Mouse (Mus musculus) Muller cell, postnatal 12 days (primary cell): Measurements from ENCODE around the gene Klc2.
"Not testable (repeated sequence)": the region's sequence is repeated elsewhere in the genome, so short reads cannot be mapped to it uniquely, and the experiment has no call there.

Source experiments
- DNase-seq: peaks from one replicate; pipeline ENCODE4 v3.0.0-alpha.2; 2015; ENCODE audit errors: inconsistent ontology term

Klc2 gene

DNA sequence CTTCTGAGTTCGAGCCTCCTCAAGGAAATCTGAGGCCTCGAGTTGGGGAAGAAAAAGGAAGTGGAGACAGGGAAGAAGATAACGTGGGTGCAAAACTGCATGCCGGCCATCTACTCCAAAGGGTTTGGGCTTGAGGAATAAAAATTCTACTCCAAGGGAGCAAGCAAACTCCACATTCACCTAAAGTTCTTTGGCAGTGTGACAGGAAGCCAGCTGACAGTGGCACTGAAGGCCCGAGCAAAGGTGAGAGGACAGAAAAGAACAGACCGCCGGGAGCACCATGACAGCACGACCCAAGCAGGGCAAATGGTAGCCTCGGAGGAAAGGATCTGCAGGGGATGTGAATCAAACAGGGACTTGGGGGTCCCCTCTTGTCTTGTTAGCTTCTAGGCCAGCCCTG, 12.3 kb downstream of the Klc2 start:
- no peak for DNase-seq

DNA sequence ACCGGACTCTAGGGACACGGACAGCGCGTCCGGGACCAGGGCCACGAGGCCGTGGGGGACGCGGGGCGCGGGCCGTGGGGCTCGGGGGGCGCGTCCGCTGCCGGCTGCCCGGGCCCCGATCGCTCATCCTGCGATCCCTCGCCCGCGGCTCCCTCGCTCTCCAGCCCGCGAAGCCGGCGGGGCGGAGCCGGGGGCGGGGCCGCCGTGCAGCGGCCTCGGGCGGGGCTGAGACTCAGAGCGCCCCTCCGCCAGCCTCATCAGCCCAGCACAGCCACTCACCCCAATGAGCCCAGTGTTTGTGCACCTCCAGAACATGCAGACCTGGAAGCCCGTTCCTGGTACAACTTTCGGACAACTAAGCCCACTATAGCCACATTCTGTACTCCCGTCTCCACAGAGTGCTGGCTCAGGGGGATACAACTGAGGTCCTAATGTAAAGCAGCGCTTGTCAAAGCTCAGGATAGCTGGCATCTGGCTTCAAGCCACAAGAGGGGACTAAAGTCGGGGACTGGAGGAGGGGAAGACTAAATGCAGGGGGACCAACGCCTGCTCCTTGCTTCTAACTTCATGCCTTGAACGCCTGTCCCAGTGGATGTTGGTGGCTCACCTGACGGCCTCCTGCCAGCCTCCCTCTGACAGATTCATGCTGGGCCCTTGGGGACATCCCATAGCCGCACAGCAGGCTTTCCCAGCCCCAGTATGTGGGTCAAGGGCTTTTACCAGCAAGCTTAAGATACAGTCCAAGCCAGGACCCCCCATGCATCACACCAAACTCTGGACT, 19.8 kb downstream of the Klc2 start, which contains the start of gene Cnih2:
Gene Cnih2 (minus strand): TSS at position 159 of the 781 bp plus-strand sequence.
- DNase-seq: peak; percentile 68

DNA sequence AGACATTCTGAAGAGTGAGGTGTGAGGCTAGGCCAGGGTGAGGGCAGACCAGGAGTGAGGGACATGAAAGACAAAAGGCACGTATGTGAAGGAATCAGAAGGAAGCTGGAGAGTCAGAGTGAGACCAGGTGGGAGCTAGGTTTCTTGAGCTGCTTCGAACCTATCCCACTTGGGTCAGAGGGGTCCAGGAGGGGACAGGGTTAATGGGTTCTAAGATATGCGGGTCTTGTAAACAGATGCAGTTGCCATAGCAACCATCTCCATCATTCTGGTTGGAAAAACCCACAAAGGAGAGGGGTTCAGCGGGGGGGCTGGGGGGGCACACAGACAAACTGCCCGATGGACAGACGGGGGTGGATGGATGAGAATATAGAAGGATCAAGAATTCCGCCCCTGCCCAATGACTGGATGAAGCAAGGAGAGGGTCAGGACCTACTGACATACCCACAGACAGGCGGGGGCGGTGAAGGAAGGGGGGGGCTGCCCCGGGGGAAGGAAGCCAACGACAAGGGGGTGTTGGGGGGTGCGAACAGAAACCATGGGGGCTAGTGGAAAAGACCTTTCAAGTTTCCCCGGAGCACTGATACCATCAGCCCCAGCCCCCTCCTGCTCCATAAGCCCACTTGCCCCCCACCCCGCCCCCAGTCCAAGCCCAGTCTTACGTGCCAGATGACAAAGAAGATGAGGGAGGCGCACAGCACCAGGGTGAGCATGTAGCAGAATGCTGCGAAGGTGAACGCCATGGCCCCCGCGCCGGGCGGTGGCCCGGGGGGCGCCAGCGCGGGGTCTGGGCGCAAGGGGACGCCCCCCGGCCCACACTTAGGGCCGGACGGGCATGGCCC, 20.6 kb downstream of the Klc2 start:
- DNase-seq: no peak

DNA sequence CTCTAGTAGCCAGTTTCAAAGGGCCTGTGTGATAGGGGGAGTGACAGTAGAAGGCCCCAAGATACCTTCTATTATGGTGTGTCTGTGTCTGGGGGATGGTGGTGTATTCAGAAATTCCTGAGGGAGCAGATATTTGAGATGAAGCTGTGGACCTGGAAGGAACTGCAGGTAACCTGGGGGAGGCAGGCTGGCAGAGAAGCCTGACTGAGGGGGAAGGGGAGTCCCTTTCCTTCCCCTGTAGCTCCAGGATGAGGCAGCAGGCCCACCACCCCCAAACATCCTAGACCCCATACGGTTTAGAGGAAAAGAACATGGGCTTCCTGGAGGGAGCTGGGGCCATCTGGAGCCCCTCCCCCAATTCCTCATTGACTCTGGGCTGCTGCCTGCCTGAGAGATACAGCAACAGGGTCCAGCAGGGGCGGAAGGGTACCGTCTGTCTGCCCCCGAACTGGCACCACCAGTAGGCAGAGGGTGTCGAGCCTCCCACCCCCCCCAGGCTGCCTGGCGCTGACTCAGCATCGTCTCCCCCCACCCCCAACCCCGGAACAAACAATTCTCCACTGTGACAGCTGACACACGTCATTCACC, 22.4 kb downstream of the Klc2 start:
- DNase-seq: no peak

DNA sequence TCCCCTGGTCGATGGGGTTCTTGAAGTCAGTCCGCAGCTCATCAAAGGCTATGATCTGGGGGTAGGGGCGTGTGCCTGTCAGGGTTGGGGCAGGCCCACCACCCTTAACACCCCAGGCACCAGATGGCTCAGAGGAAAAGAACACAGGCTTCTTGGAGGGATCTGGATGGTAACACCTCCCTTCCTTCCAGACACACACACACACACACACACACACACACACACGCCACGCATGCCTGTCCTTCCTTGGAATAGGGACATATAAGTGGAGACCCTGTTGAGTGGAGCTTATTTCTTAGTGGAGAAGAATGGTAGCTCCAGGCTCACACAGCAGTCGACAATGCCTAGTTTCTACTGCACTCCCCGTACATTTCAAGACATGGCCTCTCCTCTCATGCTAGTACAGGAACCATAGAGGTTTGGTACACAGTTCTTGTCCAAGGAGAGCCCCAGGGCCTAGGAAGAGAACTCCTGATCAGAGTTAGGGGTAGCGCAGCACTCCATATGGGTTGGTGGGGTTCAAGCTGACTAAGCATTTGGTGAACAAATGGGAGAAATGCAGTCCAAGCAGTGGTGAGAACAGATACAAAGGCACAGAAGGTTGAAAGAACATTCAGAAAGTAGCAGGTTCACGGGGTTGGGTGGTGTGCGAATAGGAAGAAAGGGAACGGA, 23.5 kb downstream of the Klc2 start:
- DNase-seq: no peak

DNA sequence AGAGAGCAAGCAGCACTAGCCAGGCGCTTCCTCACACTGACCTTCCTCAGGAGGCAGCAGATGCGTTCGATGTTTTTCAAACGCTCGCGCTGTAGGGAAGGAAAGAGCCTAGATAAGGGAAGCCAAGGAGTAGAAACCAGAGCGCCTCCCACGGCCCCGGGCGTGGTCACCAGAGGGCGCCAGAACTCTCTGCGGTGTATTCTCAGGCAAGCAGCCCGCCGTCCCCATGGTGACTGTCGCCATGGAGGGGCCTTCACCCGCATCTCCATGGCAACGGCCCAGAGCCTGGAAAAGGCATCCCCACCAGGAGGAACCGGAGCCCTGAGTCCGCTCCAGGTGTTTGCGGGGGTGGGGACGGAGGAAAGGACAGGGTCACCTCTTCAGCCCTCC, 24.1 kb downstream of the Klc2 start:
- peak; percentile 93 for DNase-seq

DNA sequence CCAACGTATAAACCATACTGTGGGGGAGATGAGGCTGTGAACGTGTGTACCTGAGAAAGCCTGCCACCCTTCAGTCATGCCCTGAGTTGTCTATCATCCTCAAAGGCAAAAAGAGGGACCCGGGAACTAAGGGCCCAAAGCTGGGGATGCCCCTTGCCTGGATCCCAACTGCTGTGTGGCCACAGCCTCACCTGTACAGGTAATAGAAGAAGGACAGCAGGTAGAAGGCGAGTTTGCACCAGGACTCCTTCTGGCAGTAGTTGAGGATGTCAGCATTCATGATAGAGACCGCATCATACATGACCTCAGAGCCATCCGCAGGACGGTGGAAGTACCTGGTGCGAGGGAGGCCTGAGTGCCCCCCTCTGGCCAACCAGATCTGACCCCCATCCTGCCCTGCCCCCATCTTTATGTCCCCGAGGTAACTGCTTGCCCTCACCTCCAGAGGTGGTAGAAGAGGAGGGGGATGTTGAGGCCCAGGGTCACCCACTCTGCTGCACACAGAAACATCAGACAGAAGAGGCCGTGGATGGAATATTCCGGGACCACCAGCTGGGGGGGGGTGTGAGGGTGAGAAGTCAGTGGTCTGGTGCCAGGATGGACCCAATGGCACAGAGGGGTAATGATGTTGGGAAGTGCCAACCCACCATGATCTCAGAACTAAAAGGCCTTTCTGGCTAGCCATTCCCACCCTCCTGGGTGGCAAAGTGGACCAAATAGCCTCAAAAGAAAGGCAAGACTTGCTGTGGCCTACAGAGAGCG, 24.7 kb downstream of the Klc2 start:
- DNase-seq: no peak

DNA sequence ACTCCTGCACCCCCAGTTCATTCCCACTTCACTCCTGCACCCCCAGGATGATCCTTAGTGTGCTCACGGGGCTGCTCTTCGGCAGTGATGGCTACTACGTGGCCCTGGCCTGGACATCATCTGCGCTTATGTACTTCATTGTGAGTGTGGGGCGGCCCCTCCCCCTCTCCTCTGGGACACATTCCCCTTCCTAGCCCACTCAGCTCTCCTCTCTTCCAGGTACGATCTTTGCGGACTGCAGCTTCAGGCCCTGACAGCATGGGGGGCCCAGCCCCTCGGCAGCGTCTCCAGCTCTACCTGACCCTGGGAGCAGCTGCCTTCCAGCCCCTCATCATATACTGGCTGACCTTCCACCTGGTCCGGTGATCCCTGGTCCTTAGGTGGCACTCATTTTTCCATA, 26.3 kb downstream of the Klc2 start:
- DNase-seq: no peak

DNA sequence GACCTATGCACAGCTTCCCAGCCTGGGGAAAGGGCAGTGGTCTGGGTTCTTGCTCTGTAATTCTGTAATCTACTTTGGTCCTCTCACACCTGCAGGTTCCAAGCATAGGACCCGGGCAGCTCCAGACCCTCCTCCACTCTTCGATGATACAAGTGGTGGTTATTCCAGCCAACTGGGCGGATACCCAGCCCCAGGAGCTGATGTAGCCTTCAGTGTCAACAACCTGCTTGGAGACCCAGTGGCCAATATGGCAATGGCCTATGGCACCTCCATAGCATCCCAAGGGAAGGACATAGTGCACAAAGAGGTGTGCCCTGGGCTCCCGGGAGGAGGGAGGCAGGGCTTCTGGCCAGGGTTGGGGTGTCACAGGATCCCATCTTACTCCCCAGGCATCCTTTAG, 29.0 kb downstream of the Klc2 start:
- DNase-seq: no peak

DNA sequence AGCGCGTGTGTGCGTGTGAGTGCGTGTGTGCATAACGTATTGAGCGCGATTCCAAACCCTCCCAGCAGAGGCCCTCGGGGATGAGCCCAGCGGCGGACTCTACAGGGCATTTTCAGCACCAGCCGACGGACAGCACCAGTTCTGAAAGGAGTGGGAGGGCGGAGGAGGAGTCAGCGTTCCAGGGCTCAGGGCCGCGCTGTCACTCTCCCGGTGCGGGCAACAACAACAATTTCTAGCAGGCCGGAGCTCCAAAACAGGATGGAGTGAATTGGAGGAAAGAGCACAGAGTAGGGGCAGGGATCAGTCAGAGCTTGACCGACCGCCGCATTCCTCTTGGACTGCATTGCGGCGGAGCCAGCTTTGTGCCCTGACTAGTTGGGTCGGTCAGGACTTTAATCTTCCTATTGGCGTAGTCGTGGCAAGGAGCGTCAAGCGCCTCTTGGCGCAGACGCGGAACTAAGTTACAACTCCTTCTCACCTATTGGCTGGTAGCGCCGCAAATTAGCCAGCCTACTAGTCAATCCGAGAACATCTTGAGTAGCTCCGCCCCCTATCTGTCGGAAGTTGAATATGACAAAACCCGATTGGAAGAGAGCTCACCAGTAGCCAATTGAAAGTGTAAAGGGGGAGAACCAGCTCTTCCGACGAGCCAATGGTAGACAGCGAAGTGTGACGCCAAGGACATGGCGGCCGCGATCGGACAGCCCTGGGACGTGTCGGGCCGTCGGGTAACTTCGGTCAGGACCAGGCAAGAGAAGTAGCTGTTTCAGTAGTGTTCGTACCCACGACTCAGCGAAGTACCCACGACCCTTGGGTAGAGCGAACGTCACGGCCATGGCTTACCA, 30.3 kb downstream of the Klc2 start, which contains the start of gene Yif1a:
Gene Yif1a (plus strand): TSS at position 655 of the 845 bp plus-strand sequence.
- peak; percentile 98 for DNase-seq

DNA sequence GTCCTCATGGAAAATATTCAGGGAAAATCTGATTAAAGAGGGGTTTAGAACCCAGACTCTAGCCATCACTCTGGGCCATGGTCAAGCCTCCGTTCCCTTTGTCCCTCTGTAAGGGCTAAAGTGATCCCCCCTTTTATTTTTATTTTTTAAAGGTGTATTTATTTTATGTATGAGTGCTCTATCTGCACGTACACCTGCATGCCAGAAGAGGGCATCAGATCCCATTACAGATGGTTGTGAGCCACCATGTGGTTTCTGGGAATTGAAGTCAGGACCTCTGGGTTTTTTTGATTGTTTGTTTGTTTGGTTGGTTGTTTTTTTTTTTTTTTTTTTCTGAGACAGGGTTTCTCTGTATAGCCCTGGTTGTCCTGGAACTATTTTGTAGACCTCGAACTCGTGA, 31.8 kb downstream of the Klc2 start:
- DNase-seq: not testable (repeated sequence)

DNA sequence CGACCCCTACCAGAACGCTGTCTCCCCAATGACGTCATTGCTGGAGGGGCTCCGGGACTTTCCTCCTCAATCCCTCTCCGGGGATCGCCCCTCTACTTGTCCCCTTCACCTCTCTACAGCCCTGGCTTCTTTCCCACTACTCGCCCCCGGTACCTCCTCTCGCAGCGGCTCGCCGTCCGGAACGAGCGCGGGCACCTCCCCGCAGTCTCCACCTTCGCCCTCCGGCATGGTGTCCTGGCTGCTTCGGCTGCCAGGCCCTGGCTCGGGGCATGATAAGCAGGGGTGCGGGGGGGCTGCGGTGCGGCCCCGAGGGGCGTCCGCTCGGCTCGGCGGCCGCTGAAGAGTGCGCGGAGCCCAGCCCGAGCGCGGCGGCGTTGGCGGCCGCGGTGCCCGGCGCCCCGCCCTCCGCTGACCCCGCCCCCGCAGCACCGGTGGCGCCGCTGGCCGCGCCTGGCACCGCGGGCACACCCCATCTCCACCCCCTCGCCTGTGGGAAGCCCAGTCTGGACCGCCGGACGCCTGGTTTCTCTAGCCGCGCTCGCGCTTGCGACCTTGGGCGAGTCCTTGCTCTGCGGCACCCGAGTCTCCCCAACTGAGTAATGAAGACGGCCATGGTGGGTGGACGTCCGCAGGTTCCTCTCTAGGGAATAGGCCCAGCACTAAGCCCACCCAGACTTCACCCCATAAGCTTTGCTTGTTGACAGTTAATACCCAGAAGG, 33.1 kb downstream of the Klc2 start, which contains the start of gene Tmem151a:
Gene Tmem151a (minus strand): TSS at position 387 of the 719 bp plus-strand sequence.
- peak; percentile 56 for DNase-seq

DNA sequence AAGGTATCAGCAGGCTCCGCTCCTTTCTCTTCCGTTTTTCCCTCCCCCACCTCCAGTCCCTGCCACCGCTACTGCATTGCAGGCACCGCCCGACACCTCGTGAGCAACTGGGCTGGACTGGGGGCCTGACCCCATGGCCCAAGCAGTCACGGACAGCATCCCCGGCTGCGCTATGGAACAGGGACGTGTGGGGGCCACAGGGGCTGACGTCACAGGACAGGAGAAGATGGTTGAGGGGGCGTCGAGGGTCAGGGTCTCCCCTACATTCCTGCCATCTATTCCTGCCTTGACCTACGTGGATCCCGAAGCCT, 33.6 kb downstream of the Klc2 start:
- DNase-seq: no peak

DNA sequence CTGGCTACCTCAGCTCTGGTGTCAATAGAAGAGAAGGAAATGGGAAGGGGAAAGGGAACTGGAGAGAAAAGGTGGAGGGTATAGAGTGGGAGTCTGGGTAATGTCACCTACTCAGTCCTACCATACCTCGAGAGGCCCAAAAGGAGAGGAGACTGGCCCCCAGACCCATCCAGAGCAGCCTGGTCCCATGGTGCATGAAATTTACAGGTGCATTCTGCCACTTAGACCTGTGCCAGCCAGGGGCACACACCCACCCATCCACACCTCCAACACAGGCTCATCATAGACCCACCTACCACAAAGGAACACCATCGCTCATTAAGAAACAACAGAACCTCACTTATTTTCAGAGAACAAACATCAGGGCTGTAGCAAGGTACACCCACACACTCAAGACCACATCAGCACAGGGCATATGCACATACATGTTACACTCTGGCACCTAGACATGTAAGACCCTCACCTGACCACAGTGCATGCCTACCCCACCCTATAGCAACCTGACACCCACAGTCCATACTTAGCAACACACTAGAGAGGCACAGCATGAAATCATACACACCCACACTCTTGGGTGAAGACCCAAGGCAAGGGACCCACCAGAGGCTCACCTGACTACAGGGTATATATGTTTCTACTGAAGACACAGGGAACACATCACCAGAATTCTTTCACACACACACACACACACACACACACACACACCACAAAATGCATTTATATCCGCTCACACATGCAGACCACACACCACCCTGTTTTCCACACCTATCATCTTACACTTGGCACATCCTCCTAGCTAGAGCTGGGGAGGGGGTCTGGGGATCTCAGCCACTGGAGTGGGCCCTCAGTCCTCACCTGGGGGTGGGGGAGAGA, 34.2 kb downstream of the Klc2 start:
- DNase-seq: no peak

DNA sequence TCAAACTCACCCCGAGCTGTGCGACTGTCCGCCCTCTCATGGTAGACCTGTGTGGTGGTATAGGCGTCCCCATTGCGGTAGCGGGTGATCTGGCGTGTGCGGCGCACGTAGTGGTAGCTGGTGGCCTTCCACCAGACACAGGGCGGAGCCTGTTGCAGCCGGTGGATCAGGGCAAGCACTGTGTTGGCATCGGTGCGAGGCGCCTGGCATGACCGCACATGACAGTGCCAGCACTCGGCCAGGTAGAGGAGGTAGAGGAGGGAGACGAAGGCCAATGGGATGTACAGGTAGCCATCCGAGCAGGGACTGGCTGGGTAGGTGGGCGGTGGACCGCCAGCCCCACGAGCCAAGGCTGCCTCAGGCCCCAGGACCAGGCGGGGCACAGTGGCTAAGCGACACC, 35.8 kb downstream of the Klc2 start:
- DNase-seq: no peak

DNA sequence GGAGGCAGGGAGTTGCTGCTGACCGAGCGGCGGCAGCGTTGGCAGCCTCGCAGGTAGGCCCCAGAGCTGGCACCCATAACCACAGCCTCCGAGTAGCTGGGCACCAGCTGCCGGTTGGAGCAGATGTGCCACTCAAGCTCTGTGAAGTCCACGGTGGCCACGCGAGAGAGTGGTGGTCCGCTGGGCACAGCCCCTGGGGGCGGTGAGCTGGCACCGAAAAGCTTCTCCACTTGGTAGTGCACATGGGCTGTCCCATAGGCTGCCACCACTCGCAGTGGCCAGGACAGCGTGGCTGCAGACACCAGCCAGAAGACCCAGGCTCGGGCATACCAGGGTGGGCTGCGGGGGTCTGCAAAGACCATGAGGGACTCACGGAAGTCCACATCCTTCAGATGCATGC, 36.4 kb downstream of the Klc2 start:
- DNase-seq: no peak

DNA sequence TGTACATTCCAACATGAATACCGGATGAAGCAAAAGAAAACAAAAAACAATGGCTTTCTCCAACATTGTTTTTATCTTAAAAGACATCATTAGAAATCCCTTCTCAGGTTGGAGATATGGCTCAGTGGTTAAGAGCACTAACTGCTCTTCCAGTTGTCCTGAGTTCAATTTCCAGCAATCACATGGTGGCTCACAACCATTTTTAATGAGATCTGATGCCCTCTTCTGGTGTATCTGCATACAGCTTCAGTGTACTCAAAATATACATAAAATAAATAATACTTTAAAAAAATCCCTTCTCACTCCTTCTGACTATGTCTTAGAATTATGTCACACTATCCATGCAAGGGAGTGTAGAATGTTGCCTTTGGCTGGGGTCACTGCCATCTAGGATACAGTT, 39.1 kb downstream of the Klc2 start:
- no peak for DNase-seq

DNA sequence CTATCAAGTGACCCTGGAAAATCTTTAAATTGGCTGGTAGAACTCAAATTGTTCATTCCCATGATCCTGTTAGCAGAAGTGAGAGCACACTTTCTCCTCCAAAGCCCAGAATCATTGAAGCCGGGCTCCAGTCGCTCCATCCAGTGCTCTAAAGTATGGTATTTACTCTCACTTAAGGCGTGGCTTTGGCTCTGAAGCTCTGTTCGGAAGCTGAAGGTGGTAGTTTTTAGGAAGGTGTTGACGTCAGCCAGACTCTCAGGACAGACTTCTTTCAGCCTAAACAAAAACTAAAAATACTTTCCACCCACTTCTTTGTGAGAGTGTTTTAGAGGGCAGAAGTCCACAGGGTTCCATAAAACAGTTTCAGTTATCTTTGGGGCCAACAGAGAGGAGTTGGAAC, 44.8 kb downstream of the Klc2 start:
- no peak for DNase-seq

DNA sequence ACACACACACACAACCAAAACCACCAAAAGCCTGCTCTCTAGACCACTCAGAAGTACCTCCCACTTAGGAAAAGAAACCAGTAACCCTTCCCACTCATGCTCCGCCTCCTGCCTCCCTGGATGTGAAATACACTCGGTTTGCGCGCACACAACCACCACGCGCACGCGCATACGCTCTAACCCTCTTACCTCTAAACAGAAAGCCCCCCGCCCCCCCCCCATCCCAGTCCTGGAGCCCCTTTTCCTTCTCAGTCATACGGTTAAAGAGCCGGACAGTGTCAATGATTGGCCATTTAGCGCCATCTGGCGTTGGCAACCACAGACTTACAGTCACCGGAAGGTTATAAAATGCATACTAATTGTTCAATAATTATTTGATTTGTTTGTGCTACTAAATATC, 45.3 kb downstream of the Klc2 start:
- peak; percentile 55 for DNase-seq
